Mouse (Mus musculus): ENCODE measurements at regions not wholly inside any gene's neighbourhood (a gene's known extent, or its start where the extent isn't known, plus 50 kb on each side); places are given as distances from the start of the nearest gene placed in this dataset.

GRCm38 (mm10) chr13:118448977-118449705 lies 62.1 kb upstream of the Mrps30 start:
- no peak for TF ChIP-seq CTCF (IDR thresholded peaks at IDR 0.05; ENCODE audit: borderline replicate concordance, insufficient read depth, low read length)
- TF ChIP-seq POLR2A (IDR thresholded peaks at IDR 0.05; ENCODE audit: low read depth, low read length) = no peak
